Mouse (Mus musculus): Measurements from ENCODE around the gene AC141477.1.

- no peak for TF ChIP-seq EP300 (IDR thresholded peaks at IDR 0.05; ENCODE audit: low read depth)
- TF ChIP-seq CTCF (IDR thresholded peaks at IDR 0.05; ENCODE audit: low read depth), result no peak
Measured at GRCm38 (mm10) chr10:76391166-76391565, 49.1 kb downstream of the AC141477.1 start.

Data from liver, postnatal 0 days (tissue).